Mouse (Mus musculus): ENCODE data around the gene Plac9a.
"Not testable (repeated sequence)": the region's sequence is repeated elsewhere in the genome, so short reads cannot be mapped to it uniquely, and the experiment has no call there.

Gene Plac9a

DNA sequence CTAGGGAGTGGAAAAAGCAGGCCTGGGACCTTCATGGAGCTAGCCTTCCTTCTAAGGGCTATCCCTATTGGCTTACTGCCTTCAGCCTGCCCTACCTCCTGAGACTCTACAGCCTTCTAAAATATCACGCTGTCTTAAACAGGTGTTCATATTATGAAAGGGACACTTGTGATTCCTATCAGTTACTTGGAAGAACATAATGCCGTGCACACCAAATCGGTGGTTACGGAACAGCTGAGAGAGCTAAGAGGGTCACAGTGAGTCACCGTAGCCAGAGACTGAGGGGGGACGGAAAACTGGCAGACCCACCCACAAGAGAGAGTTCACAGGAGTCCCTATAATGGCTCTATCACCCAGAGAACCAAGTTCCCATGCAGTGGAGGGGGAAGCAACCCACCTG, 36.5 kb downstream of the Plac9a start:
- no peak for DNase-seq (ENCODE audit: extremely low read depth, insufficient read length, low spot score)

DNA sequence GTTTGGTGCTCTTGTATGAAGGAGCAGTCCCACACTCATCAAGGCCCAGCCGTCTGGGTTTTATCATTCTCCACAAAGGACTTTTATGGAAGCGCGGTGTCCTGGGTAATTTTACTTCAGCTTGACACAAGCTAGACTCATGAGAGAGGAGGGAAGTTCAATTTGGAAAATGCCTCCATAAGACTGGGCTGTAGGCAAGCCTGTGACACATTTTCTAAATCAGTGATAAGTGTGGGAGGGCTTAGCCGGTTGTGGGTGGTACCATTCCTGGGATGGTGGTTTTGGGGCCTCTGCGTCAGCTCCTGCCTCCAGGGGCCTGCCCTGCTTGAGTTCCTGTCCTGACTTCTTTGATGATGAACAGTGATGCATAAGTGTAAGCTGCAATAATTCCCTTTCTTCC, 37.6 kb downstream of the Plac9a start:
- DNase-seq (ENCODE audit: extremely low read depth, insufficient read length, low spot score) = no peak

DNA sequence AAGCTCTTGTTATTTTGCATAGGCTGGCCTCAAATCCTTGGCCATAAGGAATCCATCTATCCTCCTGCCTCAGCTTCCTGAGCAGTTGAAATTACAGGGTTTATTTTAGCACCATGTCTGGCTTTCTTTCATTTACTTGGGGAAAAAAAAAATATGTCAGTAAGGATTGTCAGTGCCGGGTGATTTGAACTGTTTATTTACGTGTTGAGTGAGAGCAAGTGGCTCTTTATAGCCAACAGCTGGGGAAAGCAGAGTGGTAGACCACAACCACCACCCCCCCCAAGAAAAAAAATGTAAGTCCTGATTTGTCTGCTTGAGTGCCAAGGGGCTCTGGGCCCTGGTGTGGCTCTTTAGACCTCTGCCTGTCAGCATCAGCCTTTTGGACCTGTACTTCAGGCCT, 39.2 kb downstream of the Plac9a start:
- no peak for DNase-seq (ENCODE audit: extremely low read depth, insufficient read length, low spot score)

DNA sequence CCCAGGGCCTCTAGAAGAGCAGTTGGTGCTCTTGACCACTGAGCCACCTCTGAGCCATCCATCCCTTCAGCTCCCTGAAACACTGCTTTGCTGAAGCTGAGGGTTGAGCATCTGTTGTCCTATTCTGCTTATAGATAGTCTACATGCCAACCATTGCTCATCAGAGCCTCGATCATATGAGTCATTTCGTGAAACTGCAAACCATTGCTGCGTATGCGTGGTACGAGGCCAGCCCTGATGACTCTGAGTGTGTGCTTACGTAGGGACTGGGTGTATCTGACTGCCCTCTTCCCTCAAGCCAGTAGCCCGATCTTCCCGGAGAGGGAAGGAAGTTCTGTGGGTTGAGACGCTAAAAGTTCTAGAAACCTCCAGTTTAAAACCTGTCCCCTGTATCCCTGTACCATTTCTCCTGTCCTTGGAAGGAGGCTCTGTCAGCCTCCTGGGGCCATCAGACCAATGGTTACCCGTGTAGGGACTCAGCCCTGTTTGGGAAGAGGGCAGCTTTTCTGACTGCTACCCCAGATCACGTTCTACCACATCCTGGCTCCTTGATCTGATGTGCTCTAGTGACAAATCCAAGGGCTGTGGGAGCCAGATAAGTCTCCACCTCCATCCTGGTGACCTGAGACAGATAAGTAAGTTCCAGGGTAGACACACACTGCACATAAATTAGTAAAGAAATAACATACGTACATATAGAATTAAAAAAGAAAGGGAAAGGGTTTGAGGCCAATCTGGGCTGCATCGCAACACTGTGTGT, 40.9 kb downstream of the Plac9a start:
- DNase-seq (ENCODE audit: extremely low read depth, insufficient read length, low spot score) = peak; percentile 72

DNA sequence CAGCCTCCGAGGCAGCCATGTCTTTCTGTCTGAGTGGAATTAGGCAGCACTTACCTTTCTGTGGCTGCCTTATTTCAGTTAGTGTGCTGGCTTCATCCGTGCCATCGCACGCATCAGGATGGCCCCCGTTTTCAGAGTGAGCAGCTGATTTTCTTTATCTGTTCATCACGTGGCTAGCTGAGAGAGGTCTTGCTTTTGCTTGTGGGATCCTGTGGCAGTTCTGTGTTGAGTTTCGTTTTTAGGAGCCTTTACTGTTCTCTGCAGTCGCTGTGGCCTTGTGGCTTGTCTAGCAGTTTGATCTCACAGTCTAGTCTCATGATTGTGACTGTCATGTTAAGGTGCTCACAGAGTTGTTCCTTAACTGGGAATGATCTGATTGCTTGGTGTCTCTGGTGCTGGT, 45.0 kb downstream of the Plac9a start:
- DNase-seq (ENCODE audit: extremely low read depth, insufficient read length, low spot score) = no peak

DNA sequence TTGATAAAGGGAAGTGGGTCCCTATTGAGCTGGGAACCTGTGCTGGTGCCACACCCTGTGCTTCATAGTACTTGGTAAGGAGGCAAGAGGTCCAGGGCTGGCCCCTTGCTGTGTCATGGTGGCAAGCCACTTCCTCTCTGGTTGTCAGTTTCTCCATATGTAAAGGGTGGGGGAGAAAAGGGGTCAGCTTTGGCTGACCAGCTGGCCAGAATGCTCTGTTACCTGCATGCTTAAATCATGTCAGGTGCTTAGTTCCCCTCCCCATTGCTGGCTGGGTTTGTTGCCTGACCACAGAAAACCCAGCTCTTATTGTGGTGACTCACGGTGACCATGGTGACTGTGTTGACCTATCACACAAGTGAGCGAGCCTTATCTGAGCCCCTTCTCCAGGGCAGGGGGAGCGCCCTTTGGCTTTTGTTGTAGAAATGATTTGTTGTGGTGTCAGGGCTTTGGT, 45.7 kb downstream of the Plac9a start:
- no peak for DNase-seq (ENCODE audit: extremely low read depth, insufficient read length, low spot score)

DNA sequence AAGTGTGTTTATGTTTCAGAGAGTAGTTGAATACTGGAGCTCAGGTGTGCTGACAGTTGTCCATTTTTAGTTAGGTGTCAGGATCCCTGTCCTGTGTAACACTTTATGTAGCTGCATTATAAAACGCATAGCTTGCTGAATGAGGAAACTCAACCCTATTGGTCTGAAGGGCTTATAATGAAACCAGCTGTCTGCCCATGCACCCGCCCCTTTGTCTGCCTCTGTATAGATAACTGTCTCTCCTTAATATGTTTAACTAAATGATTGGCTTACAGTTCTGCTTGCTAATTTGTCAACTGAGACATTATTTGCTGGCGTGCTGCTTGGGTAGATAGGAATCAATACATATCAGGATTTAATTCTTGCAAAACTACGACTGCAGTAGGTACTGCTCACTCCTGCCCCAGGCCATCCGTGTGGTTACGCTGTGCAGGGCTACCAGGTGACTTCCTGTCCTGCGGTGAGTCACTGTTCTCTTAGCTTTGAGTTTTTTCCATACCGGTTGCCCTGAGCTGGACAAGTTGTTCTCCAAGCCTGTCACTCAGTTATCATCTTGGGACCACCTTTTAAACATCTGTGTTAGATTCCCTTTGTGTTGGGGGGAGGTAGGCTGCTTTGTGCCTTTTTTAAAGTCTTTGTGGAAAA, 47.5 kb downstream of the Plac9a start:
- DNase-seq (ENCODE audit: extremely low read depth, insufficient read length, low spot score) = no peak

DNA sequence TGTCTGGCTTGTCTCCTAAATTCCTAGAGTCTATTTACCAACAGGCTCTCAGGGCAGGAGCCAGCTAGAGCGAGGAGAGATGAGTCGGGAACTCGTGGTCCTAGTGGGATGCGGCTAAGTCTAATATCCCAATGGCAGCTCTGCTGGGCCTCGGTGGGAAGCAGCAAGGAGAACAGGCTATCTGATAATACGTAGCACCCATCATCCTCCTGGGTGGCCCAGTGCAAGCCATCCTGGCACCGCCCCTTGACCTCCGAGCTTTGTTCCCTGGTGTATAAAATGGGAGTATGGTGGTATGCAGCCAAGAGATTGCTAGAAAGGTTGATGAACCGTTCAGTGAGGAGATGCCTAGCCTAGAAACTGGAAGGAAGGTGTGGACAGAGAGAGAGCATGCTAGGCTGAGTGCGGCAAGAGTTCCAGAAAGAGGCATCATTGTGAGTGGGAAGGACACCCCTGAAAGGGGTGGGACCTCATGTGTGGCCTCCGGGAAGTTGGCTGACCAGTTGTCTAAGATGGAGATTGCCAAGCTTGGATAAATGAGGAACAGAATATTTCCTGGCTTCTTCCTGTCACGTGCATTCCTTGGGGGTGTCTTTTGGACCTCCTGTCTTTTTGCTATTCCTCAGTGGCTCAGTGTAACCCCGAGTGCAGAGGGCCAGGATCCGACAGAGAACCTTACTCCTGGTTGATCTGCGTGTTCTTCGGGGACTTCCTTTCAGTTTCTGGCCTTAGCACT, 49.0 kb downstream of the Plac9a start:
- no peak for DNase-seq (ENCODE audit: extremely low read depth, insufficient read length, low spot score)

DNA sequence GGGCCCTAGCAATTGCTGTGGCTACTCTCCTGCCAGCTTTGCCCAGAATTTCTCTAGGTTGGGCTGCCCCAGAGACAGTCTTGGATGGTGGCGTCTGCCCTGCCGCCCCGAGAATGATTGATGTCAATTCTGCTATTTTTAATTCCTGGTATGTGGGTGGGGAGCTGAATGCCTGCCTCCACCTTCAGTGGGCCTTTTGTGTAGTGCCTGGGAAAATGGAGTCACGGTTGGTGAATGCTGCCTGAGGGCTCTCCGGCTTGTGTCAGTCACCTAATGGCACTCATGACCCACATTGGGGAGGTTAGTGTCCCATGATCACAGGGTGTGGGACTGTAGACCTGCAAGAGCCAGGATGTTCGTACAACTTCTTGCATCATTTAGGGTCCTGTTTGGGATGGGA, 49.6 kb downstream of the Plac9a start:
- DNase-seq (ENCODE audit: extremely low read depth, insufficient read length, low spot score) = no peak

DNA sequence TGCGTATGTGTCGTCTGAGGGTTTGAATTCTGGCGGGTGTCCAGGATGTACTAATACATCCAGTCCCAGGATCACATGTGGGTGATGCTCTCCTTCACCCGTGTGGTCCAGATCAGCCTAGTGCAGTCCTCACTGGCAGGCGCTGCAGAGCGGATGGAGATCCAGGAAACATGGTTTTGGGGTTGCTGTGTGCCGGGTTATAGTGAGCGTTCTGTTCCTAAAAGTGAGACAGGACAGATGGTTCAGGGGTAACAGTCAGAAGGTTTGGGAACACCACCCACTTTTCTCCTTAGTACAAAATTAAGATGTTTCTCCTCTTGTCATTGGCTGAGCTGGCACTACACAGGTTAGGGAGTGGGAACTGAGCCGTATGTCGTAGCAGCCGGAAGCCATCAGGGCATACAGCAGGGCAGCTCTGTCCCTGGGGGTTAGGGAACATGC, 50.8 kb downstream of the Plac9a start:
- DNase-seq (ENCODE audit: extremely low read depth, insufficient read length, low spot score) = no peak

DNA sequence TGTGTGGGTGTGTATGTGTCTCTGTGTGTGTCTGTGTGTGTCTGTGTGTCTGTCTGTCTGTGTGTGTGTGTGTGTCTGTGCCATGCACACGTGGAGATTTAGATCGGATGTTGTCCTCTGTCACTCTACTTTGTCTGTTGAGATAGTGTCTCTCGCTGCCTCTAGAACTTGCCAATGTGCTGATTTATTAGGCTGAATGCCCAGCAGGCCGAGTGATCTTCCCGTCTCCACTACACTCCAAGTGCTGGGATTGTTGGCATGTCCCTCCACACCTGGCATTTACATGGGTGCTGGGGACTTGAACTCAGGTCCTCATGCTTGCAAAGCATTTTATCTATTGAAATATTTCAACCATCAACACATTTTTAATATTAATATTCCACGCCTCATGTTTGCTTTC, 51.7 kb downstream of the Plac9a start:
- DNase-seq (ENCODE audit: extremely low read depth, insufficient read length, low spot score) = no peak

DNA sequence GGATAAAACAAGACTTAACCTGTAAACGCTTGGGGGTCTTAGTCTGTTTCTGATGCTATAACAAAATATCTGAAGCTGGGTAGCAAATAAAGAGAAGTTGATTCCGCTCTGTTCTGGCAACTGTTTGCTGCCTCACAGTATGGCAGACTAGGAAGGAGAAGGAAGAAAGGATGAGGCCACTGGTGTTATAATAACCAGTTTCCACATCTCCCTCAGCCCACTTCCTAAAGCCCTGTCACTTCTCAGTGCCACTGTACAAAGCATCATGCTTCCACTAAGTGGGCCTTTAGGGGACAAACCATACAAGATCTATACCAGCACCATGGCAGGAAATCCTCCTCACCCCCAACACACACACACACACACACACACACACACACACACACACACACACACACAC, 52.5 kb downstream of the Plac9a start:
- no peak for DNase-seq (ENCODE audit: extremely low read depth, insufficient read length, low spot score)

DNA sequence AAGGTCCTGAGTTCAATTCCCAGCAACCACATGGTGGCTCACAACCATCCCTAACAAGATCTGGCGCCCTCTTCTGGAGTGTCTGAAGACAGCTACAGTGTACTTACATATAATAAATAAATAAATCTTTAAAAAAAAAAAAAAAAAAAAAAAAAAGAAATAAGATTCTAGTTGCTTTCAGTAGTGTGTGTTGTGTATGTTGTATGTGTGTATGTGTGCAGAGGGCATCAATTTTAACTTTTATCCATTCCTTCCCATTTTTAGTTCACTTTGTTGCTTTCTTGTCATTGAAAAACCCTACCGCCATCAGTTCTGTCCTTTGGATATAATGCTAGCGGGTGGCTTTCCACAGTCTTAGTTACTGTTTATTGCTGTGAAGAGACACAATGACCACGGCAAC, 54.2 kb downstream of the Plac9a start:
- not testable (repeated sequence) for DNase-seq (ENCODE audit: extremely low read depth, insufficient read length, low spot score)

DNA sequence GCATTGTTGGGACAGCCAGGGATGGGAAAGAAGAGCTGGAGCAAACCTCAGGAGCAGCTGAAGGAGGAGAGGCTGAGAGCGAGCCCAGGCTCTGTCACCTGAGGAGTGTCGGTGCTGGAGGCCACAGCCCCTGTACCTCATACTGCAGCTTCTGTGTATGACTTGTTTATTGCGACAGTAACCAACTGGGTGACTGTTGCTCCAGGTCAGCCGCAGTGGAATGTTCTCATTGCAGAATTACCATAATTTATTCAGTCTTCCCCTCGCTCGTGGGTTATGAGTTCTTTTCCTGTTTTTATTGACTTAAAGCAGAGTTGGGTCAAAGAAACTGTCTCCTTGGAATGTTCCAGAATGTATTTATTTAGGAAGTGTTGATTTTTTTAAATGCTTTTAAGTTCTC, 54.7 kb downstream of the Plac9a start:
- DNase-seq (ENCODE audit: extremely low read depth, insufficient read length, low spot score) = no peak

DNA sequence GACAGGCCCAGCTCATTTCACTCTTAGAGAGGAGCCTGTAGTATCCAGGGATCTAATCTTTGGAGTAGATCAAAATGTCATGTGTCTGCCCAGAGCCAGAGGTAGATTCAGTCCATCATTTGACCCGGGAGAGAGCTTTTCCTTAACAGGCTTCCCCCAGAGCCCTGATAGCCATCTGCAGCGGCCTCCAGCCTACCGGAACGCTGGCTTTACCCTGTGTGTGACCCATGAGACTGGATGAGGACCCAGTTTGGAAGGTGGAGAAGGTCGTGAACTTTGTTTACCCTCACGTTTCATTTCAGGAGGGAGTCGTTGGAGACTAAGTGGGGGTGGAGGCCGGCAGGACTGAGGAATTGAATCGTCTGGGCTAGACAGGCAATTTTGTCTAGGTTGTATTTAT, 55.2 kb downstream of the Plac9a start:
- DNase-seq (ENCODE audit: extremely low read depth, insufficient read length, low spot score) = no peak

DNA sequence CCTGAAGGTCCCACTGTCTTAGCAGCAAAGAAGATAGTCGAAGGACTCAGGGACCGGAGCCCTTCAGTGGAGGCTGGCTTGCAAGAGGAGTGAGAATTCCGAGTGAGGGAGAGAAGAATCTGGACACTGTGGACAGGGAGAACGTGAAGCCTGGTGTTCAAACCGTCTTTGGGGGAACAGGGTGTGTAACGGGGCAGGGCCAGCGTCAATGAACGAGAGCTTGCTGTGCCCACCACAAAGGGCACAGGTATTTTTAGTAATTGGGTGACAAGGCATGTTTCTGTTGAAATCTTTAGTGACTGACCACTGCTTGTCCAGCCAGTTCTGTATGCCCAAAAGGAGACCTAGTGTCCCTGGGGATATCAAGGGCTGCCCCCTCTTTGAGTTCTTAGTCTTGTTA, 56.4 kb downstream of the Plac9a start:
- DNase-seq (ENCODE audit: extremely low read depth, insufficient read length, low spot score) = no peak

DNA sequence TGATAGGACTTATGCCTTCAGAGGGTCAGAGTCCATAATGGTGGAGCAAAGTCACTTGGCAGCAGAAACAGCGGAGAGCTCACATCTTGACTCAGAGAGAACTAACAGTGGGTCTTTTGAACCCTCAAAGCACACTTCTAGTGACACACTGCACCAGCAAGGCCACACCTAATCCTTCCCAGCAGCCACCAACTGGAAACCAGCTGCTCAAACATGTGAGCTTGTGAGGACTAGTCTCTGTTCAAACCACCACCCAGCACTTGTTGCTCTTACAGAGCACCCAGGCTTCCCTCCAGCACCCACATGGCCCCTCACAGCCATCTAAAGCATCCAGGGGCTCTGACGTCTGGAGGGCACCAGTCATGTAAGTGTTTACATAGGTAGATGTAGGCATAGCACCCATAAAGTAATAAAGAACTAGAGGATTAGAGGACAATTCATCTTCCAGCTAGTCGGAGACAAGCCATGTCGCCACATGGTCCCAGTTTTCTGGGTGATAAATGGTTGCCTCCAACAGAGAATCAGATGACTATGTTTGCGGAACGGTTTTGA, 57.0 kb downstream of the Plac9a start:
- DNase-seq (ENCODE audit: extremely low read depth, insufficient read length, low spot score) = no peak

DNA sequence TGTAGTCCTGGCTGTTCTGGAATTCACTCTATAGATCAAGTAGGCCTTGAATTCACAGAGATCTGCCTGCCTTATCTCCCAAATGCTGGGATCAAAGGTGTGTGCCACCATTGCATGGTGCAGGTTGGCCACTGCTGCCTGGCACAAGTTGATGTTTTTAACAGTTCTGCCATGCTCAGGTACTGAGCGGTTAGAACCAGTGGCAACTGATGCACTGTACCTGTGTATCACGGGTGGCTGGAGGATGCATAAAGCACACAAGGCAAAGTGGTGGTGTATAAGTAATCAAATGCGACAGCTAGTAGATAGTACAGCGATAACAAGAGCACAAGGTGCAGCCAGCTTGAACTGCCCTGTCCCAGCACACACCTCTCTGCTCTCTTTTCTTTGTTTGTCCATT, 58.5 kb downstream of the Plac9a start:
- no peak for DNase-seq (ENCODE audit: extremely low read depth, insufficient read length, low spot score)

DNA sequence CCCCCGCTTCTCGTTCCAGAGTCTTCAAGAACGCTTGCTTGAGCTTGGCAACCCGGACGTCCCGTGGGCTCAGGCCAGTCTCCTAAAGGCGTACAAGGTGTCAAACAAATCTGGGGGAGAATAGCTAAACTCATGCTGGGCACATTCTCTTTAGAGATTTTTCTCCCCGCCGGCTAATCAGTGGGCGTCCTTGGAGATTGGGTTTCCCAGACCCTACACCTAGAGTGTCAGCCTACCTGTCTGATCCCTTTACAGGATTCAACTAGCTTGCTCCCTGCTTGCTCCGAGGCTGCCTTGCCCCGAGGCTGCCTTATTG, 60.3 kb downstream of the Plac9a start:
- no peak for DNase-seq (ENCODE audit: extremely low read depth, insufficient read length, low spot score)

DNA sequence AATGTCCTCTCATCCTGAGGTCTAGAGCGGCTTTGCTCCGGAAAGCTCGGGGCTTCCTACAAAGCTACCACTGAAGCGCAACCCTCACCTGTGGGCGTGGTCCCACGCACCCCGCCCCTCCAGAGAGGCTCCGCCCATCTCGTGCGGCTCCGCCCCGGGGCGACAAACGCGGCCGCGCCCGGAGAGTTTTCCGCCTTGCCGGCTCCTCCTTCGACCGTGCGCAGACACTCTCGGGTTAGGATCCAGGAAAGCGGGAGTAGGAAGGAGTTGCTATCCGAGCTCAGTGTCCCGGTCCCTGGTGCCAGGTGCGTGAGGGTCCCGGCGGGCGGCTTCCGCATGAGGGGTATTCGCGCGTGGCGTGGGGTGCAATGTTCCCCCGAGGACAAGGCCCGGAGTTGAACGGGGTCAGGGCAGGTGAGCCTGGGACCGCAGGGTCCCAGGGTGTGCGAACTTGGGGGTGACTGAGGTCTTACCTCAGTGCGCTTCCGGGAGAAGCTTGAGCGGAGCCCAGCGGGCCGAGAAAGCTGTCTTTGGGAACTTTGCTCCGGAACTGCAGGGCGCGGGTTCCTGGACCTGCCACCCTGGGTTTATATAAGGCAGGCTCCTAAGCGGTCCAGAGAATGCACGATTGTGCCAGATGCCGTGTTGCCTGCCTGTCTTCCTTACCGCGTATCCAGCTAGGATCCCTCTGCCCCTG, 60.8 kb downstream of the Plac9a start, which contains the start of gene Anxa11:
Anxa11 (plus strand) TSS at position 166 of the 697 bp plus-strand sequence.
- DNase-seq (ENCODE audit: extremely low read depth, insufficient read length, low spot score) = peak; percentile 93

DNA sequence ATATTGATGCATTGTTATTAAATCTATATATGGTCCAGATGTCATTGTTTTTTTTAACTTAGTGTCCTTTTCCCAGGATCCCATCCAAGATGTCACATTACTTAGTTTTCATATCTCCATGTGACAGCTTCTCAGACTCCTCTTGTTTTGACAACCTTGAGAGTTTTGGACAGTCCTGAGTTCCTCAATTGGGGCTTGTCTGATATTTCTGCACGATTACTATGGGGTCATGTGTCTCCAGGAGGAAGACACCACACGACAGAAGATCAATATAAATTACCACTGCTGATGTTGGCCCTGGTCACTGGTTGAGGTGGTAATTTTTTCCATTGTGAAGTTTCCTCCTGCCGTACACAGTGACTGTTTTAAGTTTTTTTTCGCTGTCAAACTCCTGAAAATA, 61.3 kb downstream of the Plac9a start:
- DNase-seq (ENCODE audit: extremely low read depth, insufficient read length, low spot score) = no peak

Measured in 3134 (cell line).